Mouse (Mus musculus): ENCODE data around the gene Adamtsl2. TPM values are rescaled to one million over a fixed set of nuclear protein-coding genes. Genes with fewer than 3 reads are reported as not detected.

Gene Adamtsl2
- total and polyA plus RNA-seq, 3 experiments = 0.13 TPM; not detected in 2

DNA sequence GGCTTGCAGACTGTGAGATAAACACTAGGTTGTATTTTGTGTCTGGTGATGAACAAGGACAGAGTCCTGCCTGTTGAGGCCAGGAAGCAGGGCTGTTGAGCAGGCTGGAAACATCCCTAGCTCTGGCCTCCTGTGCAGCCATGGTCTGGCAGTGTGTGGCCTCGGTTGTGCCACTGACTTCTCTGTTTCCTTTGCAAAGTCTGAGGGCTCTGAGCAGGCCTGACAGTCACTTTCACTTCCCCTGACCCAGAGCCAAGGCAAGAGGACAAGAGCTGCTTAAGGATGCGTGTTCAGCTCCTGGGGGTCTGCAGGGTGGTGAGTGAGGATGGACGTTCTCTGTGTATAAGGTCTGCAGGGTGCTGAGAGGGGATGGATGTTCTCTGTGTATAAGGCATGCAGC lies 49.8 kb downstream of the Adamtsl2 start:
- H3K9me3 ChIP-seq (replicated peaks; ENCODE audit: low read length) = peaks cover 10% of the 10 kb centered on the region
- H3K36me3 ChIP-seq (replicated peaks in 1 of 2; ENCODE audit: control insufficient read depth in 1 of 2, insufficient read depth in 1 of 2, low read length in 1 of 2) = no peaks in the 10 kb centered on the region
- H3K9ac ChIP-seq (ENCODE audit: insufficient read depth, low read depth) = no peak overlapping the region
- in situ Hi-C loops (cut with MboI; ENCODE audit: low pct_ligation_motif_present, low pct_unique_long_range_greater_than_20kb, low sequenced_read_pairs) (no loop called here), dilution Hi-C loops (cut with MboI; ENCODE audit: extremely low pct_ligation_motif_present, extremely low pct_unique_long_range_greater_than_20kb, low sequenced_read_pairs) (no loop called here)
- H3K27ac ChIP-seq (ENCODE audit: insufficient read depth, low read depth) = no peak overlapping the region
- H3K27me3 ChIP-seq (replicated peaks) = peaks cover 19% of the 10 kb centered on the region
- H3K79me2 ChIP-seq (replicated peaks; ENCODE audit: control insufficient read depth, extremely low read depth, insufficient read depth, poor library complexity, severe bottlenecking) = no peaks in the 10 kb centered on the region
- H3K4me2 ChIP-seq (ENCODE audit: insufficient read depth, low read depth, poor library complexity, severe bottlenecking) = no peak overlapping the region
- no peak overlapping the region for H3K4me3 ChIP-seq (replicated peaks in 1 of 3; ENCODE audit: low read depth in 2 of 3, low read length in 2 of 3, poor library complexity in 1 of 3)
- H3K4me1 ChIP-seq (ENCODE audit: control insufficient read depth in 1 of 2, insufficient read depth in 2 of 2) = peaks cover 6 to 17% of the 10 kb centered on the region in 2 experiments
- no peak for DNase-seq (ENCODE audit: extremely low read depth)
- no peak for TF ChIP-seq MXI1 (IDR thresholded peaks at IDR 0.05; ENCODE audit: low read depth, low read length)
- TF ChIP-seq MAX (IDR thresholded peaks at IDR 0.05; ENCODE audit: low read length) = no peak
- TF ChIP-seq USF2 (conservative IDR thresholded peaks at IDR 0.05; ENCODE audit: low read depth, low read length) = no peak
- TF ChIP-seq MYC (IDR thresholded peaks at IDR 0.05; ENCODE audit: low read depth, low read length) = no peak
- no peak for TF ChIP-seq RAD21 (IDR thresholded peaks at IDR 0.05; ENCODE audit: low read depth, low read length)
- TF ChIP-seq E2F4 (IDR thresholded peaks at IDR 0.05; ENCODE audit: insufficient replicate concordance, low read depth, low read length) = no peak
- no peak for TF ChIP-seq JUND (conservative IDR thresholded peaks at IDR 0.05; ENCODE audit: low read depth, low read length)
- no peak for TF ChIP-seq TCF12 (IDR thresholded peaks at IDR 0.05; ENCODE audit: low read depth, low read length)
- no peak for TF ChIP-seq MAFK (IDR thresholded peaks at IDR 0.05; ENCODE audit: insufficient replicate concordance, low read length)
- TF ChIP-seq RCOR1 (conservative IDR thresholded peaks at IDR 0.05; ENCODE audit: low read depth, low read length) = no peak
- TF ChIP-seq HCFC1 (IDR thresholded peaks at IDR 0.05; ENCODE audit: low read depth, low read length) = no peak
- TF ChIP-seq NELFE (IDR thresholded peaks at IDR 0.05; ENCODE audit: low read depth, low read length) = no peak
- TF ChIP-seq UBTF (IDR thresholded peaks at IDR 0.05; ENCODE audit: low read depth, low read length) = no peak
- TF ChIP-seq ZKSCAN1 (IDR thresholded peaks at IDR 0.05; ENCODE audit: borderline replicate concordance, low read depth, low read length) = no peak
- no peak for TF ChIP-seq ZMIZ1 (IDR thresholded peaks at IDR 0.05; ENCODE audit: low read depth, low read length)
- TF ChIP-seq ZC3H11A (IDR thresholded peaks at IDR 0.05; ENCODE audit: low read depth, low read length) = no peak
- no peak for TF ChIP-seq ZNF384 (IDR thresholded peaks at IDR 0.05; ENCODE audit: low read depth, low read length)
- TF ChIP-seq BHLHE40 (IDR thresholded peaks at IDR 0.05; ENCODE audit: low read depth, low read length) = no peak
- TF ChIP-seq EP300 (IDR thresholded peaks at IDR 0.05; ENCODE audit: low read length) = no peak

DNA sequence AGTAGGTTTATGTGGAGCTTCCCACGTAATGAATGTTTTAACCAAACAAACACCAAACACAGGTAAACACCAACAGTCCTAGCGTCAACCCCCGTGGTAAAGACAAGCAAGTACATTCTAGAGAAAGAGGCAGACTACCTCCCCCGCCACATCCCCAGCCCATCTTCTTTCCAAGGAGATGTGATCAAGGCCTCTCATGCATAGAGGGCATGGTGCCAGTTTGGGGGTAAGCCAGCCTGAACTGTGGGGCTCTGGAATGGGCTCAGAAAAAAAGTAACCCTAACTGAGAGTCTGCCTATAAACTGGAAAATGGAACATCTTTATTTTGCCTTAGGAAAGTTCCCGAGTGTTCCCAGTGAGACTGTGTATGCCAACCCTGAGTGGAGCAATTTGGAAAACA lies 56.8 kb downstream of the Adamtsl2 start:
- DNase-seq (ENCODE audit: extremely low read depth) = no peak
- no peak overlapping the region for H3K4me3 ChIP-seq (replicated peaks in 1 of 3; ENCODE audit: low read depth in 2 of 3, low read length in 2 of 3, poor library complexity in 1 of 3)
- no peak overlapping the region for H3K9ac ChIP-seq (ENCODE audit: insufficient read depth, low read depth)
- no peak for TF ChIP-seq TBP (conservative IDR thresholded peaks at IDR 0.05; ENCODE audit: low read depth, low read length)
- no peak for TF ChIP-seq UBTF (IDR thresholded peaks at IDR 0.05; ENCODE audit: low read depth, low read length)
- TF ChIP-seq GABPA (IDR thresholded peaks at IDR 0.05; ENCODE audit: insufficient replicate concordance, low read depth, low read length) = no peak
- dilution Hi-C loops (cut with MboI; ENCODE audit: extremely low pct_ligation_motif_present, extremely low pct_unique_long_range_greater_than_20kb, low sequenced_read_pairs) = no loop called here
- H3K4me2 ChIP-seq (ENCODE audit: insufficient read depth, low read depth, poor library complexity, severe bottlenecking) = no peak overlapping the region
- H3K27me3 ChIP-seq (replicated peaks) = peaks cover 78% of the 10 kb centered on the region
- H3K79me2 ChIP-seq (replicated peaks; ENCODE audit: control insufficient read depth, extremely low read depth, insufficient read depth, poor library complexity, severe bottlenecking) = no peaks in the 10 kb centered on the region
- in situ Hi-C loops (cut with MboI; ENCODE audit: low pct_ligation_motif_present, low pct_unique_long_range_greater_than_20kb, low sequenced_read_pairs) = no loop called here
- H3K36me3 ChIP-seq (replicated peaks in 1 of 2; ENCODE audit: control insufficient read depth in 1 of 2, insufficient read depth in 1 of 2, low read length in 1 of 2) = no peaks in the 10 kb centered on the region
- H3K27ac ChIP-seq (ENCODE audit: insufficient read depth, low read depth) = no peak overlapping the region
- H3K4me1 ChIP-seq (ENCODE audit: control insufficient read depth in 1 of 2, insufficient read depth in 2 of 2) = no peaks in the 10 kb centered on the region
- H3K9me3 ChIP-seq (replicated peaks; ENCODE audit: low read length) = no peaks in the 10 kb centered on the region

All from CH12.LX (cell line).